Mouse (Mus musculus): ENCODE measurements around the gene Vrk3.

Gene Vrk3

GRCm38 (mm10) chr7:44818164-44818563 is 70.0 kb downstream of the Vrk3 start:
- DNase-seq (ENCODE audit: low read depth, low spot score), result no peak

- peak; percentile 44 for DNase-seq (ENCODE audit: low read depth, low spot score)
These were observed 70.6 kb downstream of the Vrk3 start for GRCm38 (mm10) chr7:44818751-44819235.

GRCm38 (mm10) chr7:44819391-44819790 is 71.2 kb downstream of the Vrk3 start:
- DNase-seq (ENCODE audit: low read depth, low spot score), result no peak

- DNase-seq (ENCODE audit: low read depth, low spot score), result no peak
These were observed 71.7 kb downstream of the Vrk3 start for GRCm38 (mm10) chr7:44819863-44820262.

GRCm38 (mm10) chr7:44820525-44820924 is 72.3 kb downstream of the Vrk3 start:
- no peak for DNase-seq (ENCODE audit: low read depth, low spot score)

- DNase-seq (ENCODE audit: low read depth, low spot score), result peak; percentile 44
These were observed 73.6 kb downstream of the Vrk3 start for GRCm38 (mm10) chr7:44821666-44822448.

GRCm38 (mm10) chr7:44823409-44823808 is 75.2 kb downstream of the Vrk3 start:
- no peak for DNase-seq (ENCODE audit: low read depth, low spot score)

GRCm38 (mm10) chr7:44824872-44825271 is 76.7 kb downstream of the Vrk3 start:
- peak; percentile 76 for DNase-seq (ENCODE audit: low read depth, low spot score)

GRCm38 (mm10) chr7:44826771-44827170 is 78.6 kb downstream of the Vrk3 start:
- no peak for DNase-seq (ENCODE audit: low read depth, low spot score)
